In genomic region chr12:112576749-112577148, GRCm38 (mm10) we compare ENCODE assay signal across 10 mouse cellular contexts. TPM values are rescaled to one million over a fixed set of nuclear protein-coding genes. Genes with fewer than 3 reads are reported as not detected.
DNase-seq lines count a peak whose midpoint lies in the region; ATAC-seq lines count a peak whose summit lies in the region.
"Had no signal": no experiment of that assay in that cellular context is flagged by ENCODE, and none has a peak within 500 bp of the region (broad histone marks: within the 10 kb centered on the region; RNA-seq: fewer than 3 reads in every experiment).

No protein-coding gene starts in this region.

- H3K4me1 ChIP-seq in forebrain, embryonic 13.5 days = peaks cover 12% of the 10 kb centered on the region
- H3K4me1 ChIP-seq in forebrain, embryonic 11.5 days (replicated peaks; ENCODE audit: control insufficient read depth, insufficient read depth, low read length) = peaks cover 10% of the 10 kb centered on the region
- peaks cover 44% of the 10 kb centered on the region for H3K4me1 ChIP-seq in liver, embryonic 12.5 days
- H3K4me1 ChIP-seq in embryonic facial prominence, embryonic 12.5 days = peaks cover 14% of the 10 kb centered on the region
- peaks cover 7% of the 10 kb centered on the region for H3K4me1 ChIP-seq in neural tube, embryonic 12.5 days

- H3K4me3 ChIP-seq in forebrain, embryonic 13.5 days = no peak overlapping the region
- H3K4me3 ChIP-seq in forebrain, embryonic 11.5 days (ENCODE audit: low read depth, low read length) = no peak overlapping the region
- H3K4me3 ChIP-seq in liver, embryonic 12.5 days = no peak overlapping the region
- no peak overlapping the region for H3K4me3 ChIP-seq in embryonic facial prominence, embryonic 12.5 days
- no peak overlapping the region for H3K4me3 ChIP-seq in neural tube, embryonic 12.5 days

- H3K36me3 ChIP-seq in forebrain, embryonic 13.5 days (ENCODE audit: poor library complexity, severe bottlenecking) = no peaks in the 10 kb centered on the region
- no peaks in the 10 kb centered on the region for H3K36me3 ChIP-seq in forebrain, embryonic 11.5 days (ENCODE audit: control insufficient read depth, insufficient read depth, low read length)
- H3K36me3 ChIP-seq in liver, embryonic 12.5 days = no peaks in the 10 kb centered on the region
- no peaks in the 10 kb centered on the region for H3K36me3 ChIP-seq in embryonic facial prominence, embryonic 12.5 days
- H3K36me3 ChIP-seq in neural tube, embryonic 12.5 days = no peaks in the 10 kb centered on the region

- no peaks in the 10 kb centered on the region for H3K9me3 ChIP-seq in forebrain, embryonic 13.5 days (replicated peaks)
- H3K9me3 ChIP-seq in forebrain, embryonic 11.5 days (ENCODE audit: control insufficient read depth, low read length) = no peaks in the 10 kb centered on the region
- no peaks in the 10 kb centered on the region for H3K9me3 ChIP-seq in liver, embryonic 12.5 days (replicated peaks)
- no peaks in the 10 kb centered on the region for H3K9me3 ChIP-seq in embryonic facial prominence, embryonic 12.5 days
- H3K9me3 ChIP-seq in neural tube, embryonic 12.5 days = no peaks in the 10 kb centered on the region

- WGBS in forebrain, embryonic 13.5 days = 2% methylated on average over 3 of the region's 3 CpGs
- 5% methylated on average over 3 of the region's 3 CpGs for WGBS in forebrain, embryonic 11.5 days
- WGBS in liver, embryonic 12.5 days (ENCODE audit: insufficient replicate concordance) = 28% methylated on average over 3 of the region's 3 CpGs
- 6% methylated on average over 3 of the region's 3 CpGs for WGBS in embryonic facial prominence, embryonic 12.5 days
- 7% methylated on average over 3 of the region's 3 CpGs for WGBS in neural tube, embryonic 12.5 days

- ATAC-seq in forebrain, embryonic 13.5 days = no peak
- no peak for ATAC-seq in forebrain, embryonic 11.5 days (replicated peaks; ENCODE audit: low FRiP score)
- ATAC-seq in liver, embryonic 12.5 days = no peak
- ATAC-seq in embryonic facial prominence, embryonic 12.5 days (ENCODE audit: insufficient number of reproducible peaks, insufficient read depth, low FRiP score, low TSS enrichment) = no peak
- ATAC-seq in neural tube, embryonic 12.5 days (ENCODE audit: low FRiP score, low read depth) = no peak

- peak overlapping the region; percentile 52 for H3K27ac ChIP-seq in forebrain, embryonic 13.5 days
- no peak overlapping the region for H3K27ac ChIP-seq in forebrain, embryonic 11.5 days (ENCODE audit: low read depth, low read length)
- H3K27ac ChIP-seq in liver, embryonic 12.5 days = peak overlapping the region; percentile 72
- peak overlapping the region; percentile 63 for H3K27ac ChIP-seq in embryonic facial prominence, embryonic 12.5 days
- no peak overlapping the region for H3K27ac ChIP-seq in neural tube, embryonic 12.5 days
- H3K27ac ChIP-seq: macrophage had no signal

- no peak for DNase-seq in forebrain, embryonic 11.5 days (ENCODE audit: low spot score)
- no peak for DNase-seq in liver
- no peak for DNase-seq in retina, postnatal 1 day
- no peak for DNase-seq in spleen, adult 18-20 months
- DNase-seq: gastrocnemius, postnatal 10 days had no signal

- no peaks in the 10 kb centered on the region for H3K27me3 ChIP-seq in forebrain, embryonic 13.5 days
- no peaks in the 10 kb centered on the region for H3K27me3 ChIP-seq in forebrain, embryonic 11.5 days (ENCODE audit: control insufficient read depth, insufficient read depth, low read length)
- 0 out of 2 replicates have a peak, but pooled peaks cover 4% of the 10 kb centered on the region for H3K27me3 ChIP-seq in liver, embryonic 12.5 days (replicated peaks)
- H3K27me3 ChIP-seq in embryonic facial prominence, embryonic 12.5 days = no peaks in the 10 kb centered on the region
- no peaks in the 10 kb centered on the region for H3K27me3 ChIP-seq in neural tube, embryonic 12.5 days (replicated peaks)

- no peak overlapping the region for H3K9ac ChIP-seq in forebrain, embryonic 13.5 days
- no peak overlapping the region for H3K9ac ChIP-seq in forebrain, embryonic 11.5 days (ENCODE audit: low read length)
- no peak overlapping the region for H3K9ac ChIP-seq in liver, embryonic 12.5 days
- no peak overlapping the region for H3K9ac ChIP-seq in embryonic facial prominence, embryonic 12.5 days
- no peak overlapping the region for H3K9ac ChIP-seq in neural tube, embryonic 12.5 days

- H3K4me2 ChIP-seq in forebrain, embryonic 13.5 days = no peak overlapping the region
- H3K4me2 ChIP-seq in forebrain, embryonic 11.5 days (ENCODE audit: low read depth, low read length, severe bottlenecking) = no peak overlapping the region
- peak overlapping the region; percentile 34 for H3K4me2 ChIP-seq in liver, embryonic 12.5 days
- H3K4me2 ChIP-seq in embryonic facial prominence, embryonic 12.5 days (replicated peaks) = no peak overlapping the region
- H3K4me2 ChIP-seq in neural tube, embryonic 12.5 days (replicated peaks) = peak overlapping the region; percentile 14

RNA-seq across cellular contexts. Expression of gene Inf2, which starts 11.8 kb away (rescaled TPM):
- polyA plus RNA-seq in forebrain, embryonic 13.5 days (2015; fragmentation: Nextera tagmentation; extraction: Ambion mirVana) = 2.4 and 2.6 TPM in 2 replicates
- 1.6 and 2.4 TPM in 2 replicates for polyA plus RNA-seq in forebrain, embryonic 11.5 days (2014; fragmentation: Nextera tagmentation; extraction: Ambion mirVana)
- 2.2 and 2.7 TPM in 2 replicates for polyA plus RNA-seq in liver, embryonic 12.5 days (2016; fragmentation: Nextera tagmentation; extraction: Ambion mirVana)
- polyA plus RNA-seq in embryonic facial prominence, embryonic 12.5 days (2016; fragmentation: Nextera tagmentation; extraction: Ambion mirVana) = 2.9 and 3.1 TPM in 2 replicates
- 1.1 and 2.2 TPM in 2 replicates for polyA plus RNA-seq in neural tube, embryonic 12.5 days (2016; fragmentation: Nextera tagmentation; extraction: Ambion mirVana)

RNA-seq across cellular contexts. Expression of gene Adssl1, which starts 43.1 kb away (rescaled TPM):
- polyA plus RNA-seq in forebrain, embryonic 13.5 days (2015; fragmentation: Nextera tagmentation; extraction: Ambion mirVana) = 1.4 and 2.1 TPM in 2 replicates
- polyA plus RNA-seq in forebrain, embryonic 11.5 days (2014; fragmentation: Nextera tagmentation; extraction: Ambion mirVana) = 1.9 and 2.1 TPM in 2 replicates
- 5.2 and 5.6 TPM in 2 replicates for polyA plus RNA-seq in liver, embryonic 12.5 days (2016; fragmentation: Nextera tagmentation; extraction: Ambion mirVana)
- 5.0 and 6.6 TPM in 2 replicates for polyA plus RNA-seq in embryonic facial prominence, embryonic 12.5 days (2016; fragmentation: Nextera tagmentation; extraction: Ambion mirVana)
- 3.2 and 3.7 TPM in 2 replicates for polyA plus RNA-seq in neural tube, embryonic 12.5 days (2016; fragmentation: Nextera tagmentation; extraction: Ambion mirVana)

Comparison
In these comparisons a context has a peak if more than half of its experiments do, and no peak if none do; other contexts are left out.
1. H3K27ac ChIP-seq: peak in forebrain, embryonic 13.5 days (single experiment), liver, embryonic 12.5 days (single experiment) and embryonic facial prominence, embryonic 12.5 days (single experiment); none in forebrain, embryonic 11.5 days (single experiment) and neural tube, embryonic 12.5 days (single experiment).
2. H3K4me2 ChIP-seq: peak in liver, embryonic 12.5 days (single experiment) and neural tube, embryonic 12.5 days (single experiment); none in forebrain, embryonic 13.5 days (single experiment), forebrain, embryonic 11.5 days (single experiment) and embryonic facial prominence, embryonic 12.5 days (single experiment).